Mouse (Mus musculus) embryonic stem cell, embryonic (primary cell): Measurements from ENCODE around the gene Camk2d.

Experiments used
- CTCF ChIA-PET, 4 experiments: fragments of 300-600 bp in 2 of 4; fragments of 350-600 bp in 2 of 4; sonication (Branson Sonifier 250); formaldehyde crosslinking; loops; one replicate each; lab custom pipeline; 2022; ENCODE audit warnings: inconsistent platforms in 2 of 4; lab: Charles Lee
- POLR2A ChIA-PET, 4 experiments: fragments of 300-600 bp in 2 of 4; fragments of 350-600 bp in 2 of 4; sonication (Branson Sonifier 250); formaldehyde crosslinking; loops; one replicate each; lab custom pipeline; 2022; ENCODE audit warnings: antibody characterized with exemption in 4 of 4, inconsistent platforms in 1 of 4; lab: Charles Lee

Gene Camk2d

DNA sequence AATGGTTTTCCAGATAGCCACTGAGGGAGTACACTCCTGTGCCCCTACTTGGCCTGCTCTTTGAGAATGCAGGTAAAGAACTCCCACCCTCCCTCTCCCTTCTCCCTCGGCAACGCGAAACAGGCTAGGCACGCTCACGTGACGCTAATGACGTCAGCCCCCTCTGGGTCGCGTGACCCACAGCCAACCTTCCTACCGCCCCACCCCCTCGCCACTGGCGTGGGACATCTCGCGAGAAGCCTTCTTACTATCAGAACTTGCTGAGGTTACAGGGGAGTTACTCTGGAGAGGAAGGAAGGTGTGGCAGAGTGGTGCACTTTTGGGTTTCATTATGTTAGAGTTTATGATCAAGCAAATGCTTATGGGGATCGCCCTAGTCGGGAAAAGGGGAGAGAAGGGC lies at the start of gene Camk2d:
Camk2d (plus strand) TSS at position 217 of the 400 bp plus-strand sequence.
- CTCF ChIA-PET: interaction anchor here in 2 of 4 experiments (1.1 to 2.5 kb wide), 3 partner anchors 174 to 176 kb away, joined by 3 to 12 read pairs (median 8); no protein-coding TSS in a partner anchor
- POLR2A ChIA-PET: interaction anchor here in 3 of 4 experiments (0.6 to 2.2 kb wide), 13 partner anchors 11 to 308 kb away, joined by 3 to 8 read pairs (median 5); no protein-coding TSS in a partner anchor

DNA sequence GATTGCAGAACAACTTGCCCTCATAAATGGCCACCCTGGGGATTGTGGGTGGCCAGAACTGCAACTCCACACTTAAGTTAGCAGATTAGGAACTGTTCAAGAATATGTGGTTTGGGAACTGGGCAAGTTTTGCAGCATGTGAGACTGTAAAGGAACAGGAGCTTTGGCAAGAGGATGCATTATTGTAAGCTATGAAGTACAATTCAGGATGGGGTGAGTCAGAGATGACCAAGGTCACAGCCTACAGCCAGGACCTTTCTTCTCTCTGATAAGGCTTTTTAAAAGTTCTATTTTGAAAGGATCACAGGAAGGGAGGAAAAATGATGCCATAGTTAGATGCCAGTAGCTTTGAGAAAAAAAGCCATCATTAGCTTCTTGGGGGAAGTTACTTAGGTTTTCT lies 48.2 kb upstream of the Camk2d start:
- CTCF ChIA-PET: no interaction called here
- POLR2A ChIA-PET: no interaction called here

DNA sequence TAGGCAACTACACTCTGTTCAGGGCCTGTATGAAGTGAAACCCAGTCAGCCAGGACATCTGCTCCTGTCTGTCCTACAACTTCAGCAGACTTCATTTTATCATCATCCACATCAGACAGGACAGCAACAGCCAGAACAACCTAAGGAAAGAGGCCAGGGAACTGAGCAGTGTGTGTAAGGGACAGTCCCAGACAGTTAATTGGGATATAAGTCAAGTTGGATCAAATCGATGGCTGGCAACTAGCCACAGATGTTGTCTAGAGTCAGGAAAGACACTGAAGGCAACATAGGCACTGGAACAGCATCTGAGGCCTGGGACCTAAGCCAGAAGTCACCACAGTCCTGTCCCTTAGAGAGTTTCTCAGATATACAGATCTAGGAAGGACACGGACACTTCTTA lies 32.5 kb upstream of the Camk2d start:
- ChIA-PET POLR2A (no interaction called here), CTCF (no interaction called here)

DNA sequence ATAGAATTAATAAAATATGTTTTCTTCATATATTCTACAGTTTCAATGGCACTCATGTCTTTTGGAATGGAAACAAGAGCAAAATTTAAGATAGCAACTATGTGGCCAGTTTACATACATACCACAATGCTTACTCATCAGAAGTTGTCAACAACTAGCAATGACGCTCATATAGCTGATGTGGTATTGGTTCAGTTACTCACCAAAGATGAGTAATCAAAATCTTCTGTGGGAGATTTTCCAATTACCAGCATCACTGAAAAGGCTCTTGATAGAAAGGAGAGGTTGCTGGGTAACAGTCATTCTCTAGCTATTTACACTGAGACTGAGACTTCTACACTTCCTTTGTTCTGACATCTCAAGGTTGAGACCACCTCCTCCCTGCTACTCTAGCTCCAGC lies 25.5 kb upstream of the Camk2d start:
- CTCF ChIA-PET: no interaction called here
- POLR2A ChIA-PET: no interaction called here

DNA sequence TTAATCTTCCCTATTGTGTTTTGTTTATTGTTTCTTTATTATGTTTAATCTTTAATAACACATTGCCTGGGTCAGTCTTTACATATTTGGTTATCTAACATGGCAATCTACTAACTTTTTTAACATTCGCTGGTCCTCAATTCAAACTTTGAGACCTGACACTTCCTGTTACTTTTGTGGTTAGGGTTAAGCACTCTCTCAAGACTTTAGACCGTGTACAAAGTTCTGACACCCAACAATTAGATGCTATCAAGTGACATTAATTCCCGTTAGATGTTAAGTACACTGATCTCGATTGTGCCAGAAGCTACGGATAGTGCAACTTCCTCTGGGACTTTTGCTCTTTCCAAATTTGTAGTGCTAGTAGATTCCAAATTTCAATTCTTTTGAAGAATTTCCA lies 23.2 kb upstream of the Camk2d start:
- CTCF ChIA-PET: interaction anchor here in 1 of 4 experiments (1.4 kb wide), 1 partner anchor 199 kb away, joined by 3 read pairs; no protein-coding TSS in a partner anchor
- POLR2A ChIA-PET: no interaction called here

DNA sequence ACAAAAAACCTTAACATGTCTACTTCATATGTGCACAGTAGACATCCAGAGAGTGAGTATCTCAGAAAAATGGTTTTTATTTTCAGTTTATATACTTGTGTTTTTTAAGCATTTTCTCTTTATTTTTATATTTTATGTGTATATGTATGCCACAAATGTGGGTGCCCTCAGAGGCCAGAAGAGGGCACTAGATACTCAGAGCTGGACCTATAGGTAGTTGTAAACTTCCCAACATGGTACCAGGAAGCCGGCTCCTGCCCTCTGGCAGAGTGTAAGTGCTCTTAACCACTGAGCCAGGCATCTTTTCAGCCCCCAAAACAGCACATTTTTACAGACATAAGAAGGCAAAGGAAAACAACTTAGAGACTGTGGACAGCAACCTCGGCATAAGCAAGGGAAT lies 20.2 kb upstream of the Camk2d start:
- CTCF ChIA-PET: interaction anchor here (0.6 to 3.4 kb wide), 6 partner anchors 195 to 682 kb away, joined by 3 to 17 read pairs (median 4); no protein-coding TSS in a partner anchor
- POLR2A ChIA-PET: no interaction called here

DNA sequence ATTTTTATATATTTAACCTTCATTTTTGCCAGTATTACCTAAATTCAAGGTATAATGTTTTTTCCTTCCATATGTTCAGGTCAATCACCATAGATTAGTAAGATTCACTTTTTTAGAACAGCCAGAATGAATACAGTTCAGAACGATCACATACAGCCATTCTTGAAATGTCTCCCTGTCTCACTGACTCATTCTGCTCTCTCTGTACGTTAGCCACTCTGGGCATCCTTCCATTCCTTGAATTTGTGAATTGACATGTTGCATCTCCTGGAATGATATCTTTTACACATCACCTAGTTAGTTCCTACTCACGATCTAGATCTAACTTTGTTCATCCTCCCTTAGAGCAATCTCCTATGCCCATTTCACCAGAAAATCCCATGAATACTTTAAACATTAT lies 10.0 kb upstream of the Camk2d start:
- ChIA-PET POLR2A (interaction anchor here in 1 of 4 experiments (1.6 kb wide), 1 partner anchor 11 kb away, joined by 4 read pairs; no protein-coding TSS in a partner anchor), CTCF (no interaction called here)

DNA sequence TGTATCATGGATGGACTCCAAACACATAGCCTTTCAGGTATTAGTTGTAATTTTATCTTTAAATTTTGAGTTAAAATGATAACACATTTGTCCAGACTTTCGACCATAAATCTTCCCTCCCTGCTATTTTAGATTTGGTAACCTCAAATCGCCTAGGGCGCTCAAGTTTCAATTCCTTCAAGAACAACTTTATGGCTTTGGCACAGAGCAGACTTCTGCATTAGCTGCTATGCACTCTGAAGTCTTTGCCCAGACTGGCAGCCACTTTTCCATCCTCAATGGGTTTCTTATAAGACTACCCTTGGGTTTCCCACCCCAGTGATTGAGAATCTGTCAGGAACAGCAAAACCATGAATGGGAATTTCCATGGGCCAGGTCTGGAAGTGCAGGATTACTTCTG lies 8.6 kb upstream of the Camk2d start:
- POLR2A ChIA-PET: no interaction called here

DNA sequence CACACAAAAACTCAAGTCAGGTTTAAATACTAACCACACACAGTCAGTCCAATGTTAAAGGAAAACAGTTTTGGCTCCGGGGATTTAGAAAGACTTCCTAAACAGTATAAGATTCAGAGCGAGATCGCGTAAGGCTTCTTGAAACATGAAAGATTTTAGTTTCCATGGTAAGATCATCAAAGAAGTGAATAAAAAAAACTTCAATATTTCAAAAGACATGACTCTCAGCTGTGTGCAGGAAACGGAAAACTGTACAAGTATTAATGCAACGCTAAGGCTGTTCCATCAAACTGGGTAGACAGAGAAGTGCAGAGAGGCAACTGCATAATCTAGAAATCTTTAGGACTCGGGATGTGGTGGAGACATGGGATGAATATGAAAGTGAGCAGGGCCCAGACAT lies 6.5 kb upstream of the Camk2d start:
- POLR2A ChIA-PET: no interaction called here
- CTCF ChIA-PET: interaction anchor here in 1 of 4 experiments (0.6 kb wide), 1 partner anchor 1332 kb away, joined by 3 read pairs; no protein-coding TSS in a partner anchor

More for the DNA sequence above, 8.6 kb upstream of the Camk2d start:
- CTCF ChIA-PET: no interaction called here

DNA sequence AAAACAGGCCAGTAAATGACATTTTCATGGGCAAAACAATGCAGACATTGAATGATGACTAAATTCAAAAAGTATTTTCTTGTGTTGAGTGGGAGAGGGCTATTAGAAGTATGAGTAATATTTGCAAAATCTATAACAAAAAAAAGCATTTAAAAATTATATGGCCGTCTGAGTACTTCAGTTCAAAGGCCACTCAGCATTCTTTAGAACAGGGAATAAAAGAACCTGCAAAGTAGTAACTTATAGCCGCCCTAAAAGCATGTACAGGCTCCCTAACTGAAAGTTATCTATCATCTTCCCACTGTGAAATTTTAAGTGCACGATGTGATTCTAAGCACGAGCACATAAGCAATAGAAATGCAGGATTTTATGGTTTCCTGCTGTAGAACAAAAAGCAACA lies 646 bp upstream of the Camk2d start:
- ChIA-PET CTCF (no interaction called here), POLR2A (no interaction called here)

DNA sequence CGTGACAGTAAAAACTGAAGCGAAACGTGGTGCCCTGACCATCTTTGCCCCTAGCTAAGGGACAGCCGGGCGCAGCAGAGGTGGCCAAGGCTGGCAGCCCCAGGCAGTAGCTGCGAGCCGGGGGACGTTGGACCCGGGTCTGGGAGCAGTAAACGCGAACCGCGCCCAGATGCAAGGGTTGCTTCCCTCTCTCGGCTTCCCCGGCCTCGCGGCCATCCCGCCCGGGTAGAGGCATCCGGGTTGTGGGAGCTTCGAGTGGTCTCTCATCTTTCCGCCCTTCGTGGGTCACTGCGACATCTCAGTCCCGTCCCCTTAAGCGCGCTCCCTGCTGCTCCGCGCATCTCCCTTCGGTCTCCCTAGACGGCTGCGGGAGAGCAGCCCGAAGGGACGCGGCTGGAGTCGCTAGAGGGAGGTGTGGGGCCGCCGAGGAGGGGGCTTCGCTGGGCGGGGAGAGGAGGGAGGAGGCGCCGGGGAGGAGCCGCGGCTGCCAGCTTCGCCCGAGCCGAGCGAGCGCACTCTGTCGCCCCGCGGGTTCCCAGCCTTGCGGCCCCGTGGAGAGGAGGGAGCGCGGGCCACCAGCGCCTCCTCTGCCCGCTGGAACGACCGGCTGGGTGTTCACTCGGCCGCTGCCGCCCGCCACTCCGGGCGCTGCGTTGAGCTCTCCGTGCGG lies 524 bp downstream of the Camk2d start:
- CTCF ChIA-PET: interaction anchor here in 3 of 4 experiments (0.6 to 2.5 kb wide), 5 partner anchors 173 to 1037 kb away, joined by 3 to 12 read pairs (median 6); no protein-coding TSS in a partner anchor
- POLR2A ChIA-PET: interaction anchor here in 3 of 4 experiments (0.6 to 2.2 kb wide), 20 partner anchors 10 to 661 kb away, joined by 3 to 8 read pairs (median 4); no protein-coding TSS in a partner anchor

DNA sequence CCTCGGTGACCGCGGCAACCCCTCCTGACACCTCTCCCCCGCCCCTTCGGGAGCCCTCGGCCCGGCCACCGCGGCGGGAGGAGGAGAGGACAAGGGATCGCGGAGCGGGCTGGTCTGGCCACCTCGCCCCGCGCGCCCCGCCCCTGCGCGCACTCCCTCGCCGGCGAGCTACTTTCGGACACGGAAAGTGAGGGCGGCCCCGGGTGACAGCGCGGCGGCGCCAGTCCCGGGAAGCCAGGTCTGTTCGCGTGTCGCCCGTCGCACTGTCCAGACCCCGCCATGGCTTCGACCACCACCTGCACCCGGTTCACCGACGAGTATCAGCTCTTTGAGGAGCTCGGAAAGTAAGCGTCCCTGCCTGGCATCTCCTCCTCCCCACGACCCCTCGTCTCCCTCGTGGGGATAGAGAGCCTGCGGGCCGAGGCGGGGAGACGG lies 1.1 kb downstream of the Camk2d start:
- POLR2A ChIA-PET: interaction anchor here in 3 of 4 experiments (0.6 to 2.2 kb wide), 17 partner anchors 10 to 661 kb away, joined by 3 to 8 read pairs (median 4); no protein-coding TSS in a partner anchor
- CTCF ChIA-PET: interaction anchor here (0.6 to 2.5 kb wide), 6 partner anchors 173 to 1162 kb away, joined by 3 to 12 read pairs (median 5); no protein-coding TSS in a partner anchor

DNA sequence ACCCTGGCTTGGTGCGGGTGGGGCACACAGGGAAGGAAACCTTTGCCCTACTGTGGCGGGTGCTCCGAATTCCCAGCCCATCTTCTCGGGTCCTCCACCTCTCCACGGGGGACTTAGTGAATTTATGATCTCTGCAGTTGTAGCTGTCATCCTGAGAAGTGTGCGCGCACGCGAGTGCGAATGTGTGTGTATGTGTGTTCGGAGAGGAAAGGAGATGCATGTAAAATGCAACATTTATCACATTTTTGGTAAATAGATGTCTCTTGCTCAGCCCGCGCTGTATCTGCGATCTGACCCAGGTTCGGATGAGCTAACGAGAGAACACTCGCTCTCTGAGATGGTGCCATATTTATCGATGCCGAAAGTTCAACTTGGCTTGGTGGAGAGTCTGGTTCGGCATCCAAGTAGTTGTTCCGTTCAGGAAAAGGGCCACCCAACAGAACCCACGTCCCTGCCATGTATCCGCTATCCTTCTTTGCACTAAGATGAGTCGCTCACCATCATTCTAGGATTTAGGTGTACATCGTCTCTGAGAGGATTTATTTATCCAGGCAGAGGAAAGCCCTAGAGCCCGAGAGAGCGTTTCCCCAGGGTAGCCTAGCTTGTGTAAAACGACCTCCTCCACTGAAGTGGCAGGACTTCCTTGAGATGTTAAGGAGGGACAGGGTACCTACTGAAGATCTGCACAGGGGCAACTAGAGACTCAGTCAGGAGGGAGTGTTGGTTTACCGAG lies 1.7 kb downstream of the Camk2d start:
- POLR2A ChIA-PET: interaction anchor here (0.7 to 2.2 kb wide), 14 partner anchors 9 to 401 kb away, joined by 3 to 8 read pairs (median 4); no protein-coding TSS in a partner anchor

DNA sequence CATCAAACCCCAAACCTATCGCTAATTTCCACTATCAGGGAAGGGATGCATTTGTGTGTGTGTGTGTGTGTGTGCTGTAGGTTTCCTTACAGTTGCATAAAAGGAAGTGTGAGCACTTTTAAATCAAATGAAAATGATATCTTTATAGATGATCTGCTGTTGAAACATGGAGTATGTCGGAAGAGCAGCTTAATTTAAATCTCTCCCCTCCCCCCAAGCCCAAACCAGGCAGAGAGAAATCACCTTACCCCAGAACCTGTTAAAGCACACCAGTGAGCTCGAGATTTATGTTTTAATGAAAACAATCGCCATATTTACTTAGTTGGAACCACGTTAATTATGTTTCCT lies 2.2 kb downstream of the Camk2d start:
- CTCF ChIA-PET: interaction anchor here in 1 of 4 experiments (2.5 kb wide), 1 partner anchor 173 kb away, joined by 8 read pairs; no protein-coding TSS in a partner anchor
- POLR2A ChIA-PET: interaction anchor here (0.6 to 2.2 kb wide), 5 partner anchors 9 to 283 kb away, joined by 4 to 7 read pairs (median 4); no protein-coding TSS in a partner anchor

More for the DNA sequence above, 1.7 kb downstream of the Camk2d start:
- CTCF ChIA-PET: interaction anchor here (0.6 to 2.5 kb wide), 5 partner anchors 174 to 1162 kb away, joined by 4 to 12 read pairs (median 6); no protein-coding TSS in a partner anchor

DNA sequence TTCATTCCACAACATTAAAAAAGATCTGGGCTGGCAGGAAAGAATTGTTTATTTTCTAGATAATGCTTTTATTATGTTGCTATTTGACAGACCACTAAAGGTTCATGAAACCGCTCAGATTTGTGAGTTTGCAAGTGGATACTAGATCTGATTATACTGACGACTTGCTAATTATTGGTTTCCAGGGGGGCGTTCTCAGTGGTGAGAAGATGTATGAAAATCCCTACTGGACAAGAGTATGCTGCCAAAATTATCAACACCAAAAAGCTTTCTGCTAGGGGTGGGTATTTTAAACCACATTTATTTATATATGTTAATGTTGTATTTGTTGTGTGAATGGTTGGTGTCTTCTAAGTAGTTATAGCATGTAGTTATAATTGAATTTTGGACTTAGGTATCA lies 2.8 kb downstream of the Camk2d start:
- POLR2A ChIA-PET: interaction anchor here in 2 of 4 experiments (0.6 to 1.1 kb wide), 3 partner anchors 9 to 284 kb away, joined by 3 to 4 read pairs (median 4); no protein-coding TSS in a partner anchor
- CTCF ChIA-PET: no interaction called here

DNA sequence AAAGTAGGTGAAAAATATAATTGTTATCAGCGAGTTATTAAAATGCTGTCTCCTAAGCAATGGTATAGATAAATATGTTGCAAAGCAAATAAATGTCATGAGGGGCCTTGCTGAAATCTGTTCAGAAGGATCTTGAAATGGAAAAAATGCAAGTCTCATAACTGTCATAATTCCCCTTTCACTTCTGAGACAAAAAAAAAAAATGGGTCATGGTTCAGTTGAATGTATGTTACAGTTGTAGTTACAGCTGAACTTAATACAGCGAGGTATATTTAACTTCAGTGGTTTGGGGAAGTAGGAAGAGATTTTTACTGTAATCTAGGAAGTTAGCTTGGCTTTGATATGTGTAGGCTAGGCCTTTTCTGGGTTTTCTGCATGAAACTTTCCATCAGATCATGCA lies 3.2 kb downstream of the Camk2d start:
- ChIA-PET CTCF (no interaction called here), POLR2A (interaction anchor here in 1 of 4 experiments (1.1 kb wide), 1 partner anchor 10 kb away, joined by 3 read pairs; no protein-coding TSS in a partner anchor)

DNA sequence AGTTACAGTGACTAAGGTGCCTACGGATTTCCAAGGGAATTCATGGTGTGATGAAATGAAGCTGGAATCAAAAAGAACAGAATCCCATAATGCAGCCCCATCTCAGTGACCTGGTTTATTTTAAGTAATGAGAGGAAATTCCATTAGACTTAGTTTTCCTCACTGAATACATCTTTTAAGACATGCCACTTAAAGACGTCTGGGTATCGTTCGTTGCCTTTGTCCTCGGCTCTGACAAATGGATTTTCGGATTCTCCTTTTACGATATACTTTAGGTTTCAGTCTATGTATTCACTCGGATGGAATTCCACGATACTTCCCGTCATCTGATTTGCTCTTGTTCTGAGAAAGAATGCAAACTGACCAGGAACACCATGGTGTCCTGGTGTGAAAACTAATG lies 3.8 kb downstream of the Camk2d start:
- CTCF ChIA-PET: no interaction called here
- POLR2A ChIA-PET: interaction anchor here in 1 of 4 experiments (1.1 kb wide), 1 partner anchor 10 kb away, joined by 3 read pairs; no protein-coding TSS in a partner anchor

DNA sequence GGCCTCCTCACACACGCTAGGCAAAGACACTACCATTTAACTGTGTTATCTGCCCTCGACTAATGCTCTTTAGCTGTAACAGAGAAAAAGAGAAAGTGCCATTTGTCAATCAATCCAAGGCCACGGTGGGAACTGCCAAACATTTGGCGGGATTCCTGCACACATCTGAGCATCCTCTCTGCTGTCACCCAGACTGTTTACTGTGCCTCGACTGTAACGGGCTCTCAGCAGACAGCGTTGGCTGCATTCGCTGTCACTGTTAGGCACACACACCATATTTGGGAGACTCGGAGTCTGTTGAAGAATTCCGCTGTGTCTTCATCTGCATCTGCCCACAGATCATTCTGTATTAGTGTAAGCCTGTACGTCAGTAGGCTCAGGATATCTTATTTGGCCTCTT lies 6.7 kb downstream of the Camk2d start:
- CTCF ChIA-PET: no interaction called here
- POLR2A ChIA-PET: no interaction called here
